Mouse (Mus musculus): ENCODE data around the gene Crx. TPM values are rescaled to one million over a fixed set of nuclear protein-coding genes. Genes with fewer than 3 reads are reported as not detected.
"Not testable (repeated sequence)": the region's sequence is repeated elsewhere in the genome, so short reads cannot be mapped to it uniquely, and the experiment has no call there.

Gene Crx
- not detected in 2 replicates for total RNA-seq (2017)

DNA sequence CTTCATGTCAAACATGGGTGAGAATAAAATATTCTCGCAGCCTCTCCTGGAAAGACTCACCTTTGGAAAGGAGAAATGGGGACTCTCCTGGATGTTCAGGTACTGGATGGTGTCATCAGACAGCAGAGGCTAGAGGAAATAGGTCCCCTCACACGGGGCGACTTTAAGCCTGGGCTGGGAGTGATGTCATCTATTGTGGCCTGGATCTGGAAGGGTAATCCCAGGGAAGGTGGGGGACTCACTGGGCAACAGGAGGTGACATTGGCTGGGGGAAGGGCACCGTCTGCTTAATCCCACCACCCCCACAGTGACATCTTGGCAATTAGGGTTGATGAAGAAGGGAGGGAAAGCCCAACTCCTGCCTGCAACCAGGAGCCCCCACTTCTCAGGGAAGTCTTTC, at the start of gene Crx:
TSS of gene Crx (minus strand) at position 213 of the 400 bp plus-strand sequence.
- no peak for ATAC-seq (replicated peaks in 1 of 2; ENCODE audit: insufficient read depth in 1 of 2, low FRiP score in 2 of 2, low TSS enrichment in 1 of 2, low read depth in 1 of 2, poor library complexity in 2 of 2, severe bottlenecking in 2 of 2)

DNA sequence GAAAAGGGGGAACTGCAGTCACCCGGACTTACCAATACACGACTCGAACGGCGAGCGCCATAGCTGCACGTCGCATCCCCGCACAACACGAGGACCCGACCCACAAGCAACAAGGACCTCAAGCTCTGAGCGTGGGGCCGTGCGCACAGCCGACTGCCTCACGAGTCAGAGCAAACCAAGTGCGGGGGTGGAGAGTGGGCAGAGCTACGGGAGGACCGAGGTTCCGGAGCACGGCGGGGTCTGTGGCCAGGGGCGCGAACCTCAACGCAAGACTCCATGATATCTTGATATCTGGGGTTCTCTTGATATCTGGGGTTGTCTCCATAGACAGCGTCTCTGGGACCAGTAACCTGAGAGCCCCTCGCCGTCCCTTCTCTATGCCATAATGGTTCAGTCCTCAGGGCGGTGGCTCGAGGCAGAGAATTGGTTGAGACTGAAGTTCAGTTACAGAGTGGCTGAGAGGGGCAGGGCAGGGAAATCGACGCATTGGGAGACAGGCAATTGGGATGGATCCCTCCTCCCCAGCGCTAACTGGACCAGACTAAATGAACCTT, 42.5 kb upstream of the Crx start, which contains the start of gene Selenow:
TSS of gene Selenow (minus strand) at position 183 of the 554 bp plus-strand sequence.
- peak; percentile 96 for ATAC-seq (replicated peaks in 1 of 2; ENCODE audit: insufficient read depth in 1 of 2, low FRiP score in 2 of 2, low TSS enrichment in 1 of 2, low read depth in 1 of 2, poor library complexity in 2 of 2, severe bottlenecking in 2 of 2)

DNA sequence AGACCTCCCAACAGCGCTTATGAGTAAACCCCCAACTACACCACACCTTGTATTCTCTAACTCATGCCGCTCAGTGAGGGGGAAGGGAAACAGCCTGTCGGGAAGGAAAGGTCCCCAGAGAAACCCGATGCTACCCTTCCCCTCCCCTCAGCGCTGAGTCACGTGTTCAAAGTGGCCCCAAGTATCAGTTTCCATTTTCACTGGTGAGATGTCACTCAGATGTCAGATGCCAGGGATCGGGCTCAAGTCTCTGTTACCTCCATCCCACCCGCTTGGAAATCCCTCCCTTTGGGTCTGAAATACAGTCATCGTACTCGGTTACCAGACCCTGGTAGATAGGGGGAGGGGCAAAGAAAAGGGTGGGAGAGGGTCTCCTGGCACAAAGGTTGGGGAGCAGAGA, 42.0 kb upstream of the Crx start:
- peak; percentile 27 to 29; a peak in 2 of 4 replicates for ATAC-seq (replicated peaks in 1 of 2; ENCODE audit: insufficient read depth in 1 of 2, low FRiP score in 2 of 2, low TSS enrichment in 1 of 2, low read depth in 1 of 2, poor library complexity in 2 of 2, severe bottlenecking in 2 of 2)

DNA sequence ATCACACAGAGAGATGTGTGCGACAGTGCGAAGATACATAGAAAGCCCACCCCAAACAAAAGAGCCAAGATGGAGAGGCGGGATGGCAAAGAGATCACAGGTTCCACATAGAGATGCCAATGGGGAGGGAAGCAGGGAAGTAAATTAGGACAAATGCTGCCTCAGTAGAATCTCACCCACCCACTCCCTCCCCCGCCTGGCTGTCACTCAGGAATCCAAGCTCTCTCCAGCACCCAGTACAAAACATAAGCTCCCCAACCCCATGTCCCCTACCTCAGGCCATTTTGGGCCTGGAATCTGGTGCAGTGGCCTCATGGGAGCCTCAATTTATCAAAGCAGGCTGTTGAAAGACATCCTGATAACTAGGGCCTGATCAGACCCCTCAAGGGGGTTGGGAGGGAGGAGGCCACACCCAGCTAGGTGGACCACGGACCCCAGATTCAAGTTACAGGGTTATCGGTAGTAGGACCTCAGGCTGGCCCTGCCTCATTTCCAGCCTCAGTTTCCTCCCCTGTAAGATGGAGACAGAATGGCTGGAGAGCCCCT, 41.0 kb upstream of the Crx start:
- no peak for ATAC-seq (replicated peaks in 1 of 2; ENCODE audit: insufficient read depth in 1 of 2, low FRiP score in 2 of 2, low TSS enrichment in 1 of 2, low read depth in 1 of 2, poor library complexity in 2 of 2, severe bottlenecking in 2 of 2)

DNA sequence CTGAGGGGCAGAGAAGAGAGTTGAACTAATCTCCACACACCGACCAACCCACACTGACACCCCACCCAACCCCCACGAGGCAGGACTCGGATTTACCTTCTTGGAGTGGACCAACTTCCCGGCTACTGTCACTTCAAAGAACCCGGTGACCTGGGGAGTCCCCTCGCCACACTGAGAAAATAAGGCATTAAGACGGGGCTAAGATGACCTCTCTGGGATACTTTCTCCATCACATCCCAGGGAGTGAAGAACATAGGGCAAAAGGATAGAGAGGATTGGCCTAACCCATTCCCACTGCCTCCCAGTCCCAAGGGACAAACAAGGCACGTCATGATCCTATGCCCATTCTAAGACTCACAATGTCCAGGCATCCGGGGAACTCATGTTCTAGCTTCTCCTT, 40.2 kb upstream of the Crx start:
- ATAC-seq (replicated peaks in 1 of 2; ENCODE audit: insufficient read depth in 1 of 2, low FRiP score in 2 of 2, low TSS enrichment in 1 of 2, low read depth in 1 of 2, poor library complexity in 2 of 2, severe bottlenecking in 2 of 2), result no peak

DNA sequence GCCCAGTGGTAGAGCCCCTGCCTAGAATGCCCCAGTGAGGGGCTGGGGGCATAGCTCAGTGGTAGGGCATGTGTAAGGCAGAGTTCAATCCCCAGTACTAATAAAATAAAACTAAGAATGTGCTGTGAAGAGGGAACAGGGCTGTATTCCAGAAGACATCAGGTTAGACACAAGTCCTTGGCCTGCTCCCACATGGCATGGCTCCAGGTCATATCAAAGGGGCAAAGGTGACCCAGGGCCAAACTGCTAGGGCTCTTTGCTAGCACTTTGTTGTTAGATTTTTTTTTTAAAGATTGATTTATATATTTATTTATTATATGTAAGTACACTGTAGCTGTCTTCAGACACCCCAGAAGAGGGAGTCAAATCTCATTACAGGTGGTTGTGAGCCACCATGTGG, 38.6 kb upstream of the Crx start:
- ATAC-seq (replicated peaks in 1 of 2; ENCODE audit: insufficient read depth in 1 of 2, low FRiP score in 2 of 2, low TSS enrichment in 1 of 2, low read depth in 1 of 2, poor library complexity in 2 of 2, severe bottlenecking in 2 of 2), result no peak

DNA sequence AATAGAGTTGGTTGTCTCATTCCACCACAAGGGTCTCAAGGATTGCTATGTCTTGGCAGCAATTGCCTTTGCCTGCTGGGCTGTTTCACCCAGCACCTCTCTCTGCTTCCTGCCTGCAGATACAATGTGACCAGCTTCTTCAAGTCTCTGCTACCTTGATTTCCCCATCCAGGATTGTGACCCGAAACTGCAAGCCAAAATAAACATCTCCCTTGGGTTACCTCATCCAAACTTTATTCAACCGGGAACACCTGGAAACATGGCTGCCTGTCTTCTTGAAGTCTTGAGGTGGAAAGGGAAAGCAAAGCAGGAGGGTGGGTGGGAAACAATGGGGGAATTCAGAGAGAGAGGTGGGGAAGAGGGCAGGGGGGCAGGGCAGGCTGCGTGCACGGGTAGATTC, 37.2 kb upstream of the Crx start:
- ATAC-seq (replicated peaks in 1 of 2; ENCODE audit: insufficient read depth in 1 of 2, low FRiP score in 2 of 2, low TSS enrichment in 1 of 2, low read depth in 1 of 2, poor library complexity in 2 of 2, severe bottlenecking in 2 of 2), result no peak

DNA sequence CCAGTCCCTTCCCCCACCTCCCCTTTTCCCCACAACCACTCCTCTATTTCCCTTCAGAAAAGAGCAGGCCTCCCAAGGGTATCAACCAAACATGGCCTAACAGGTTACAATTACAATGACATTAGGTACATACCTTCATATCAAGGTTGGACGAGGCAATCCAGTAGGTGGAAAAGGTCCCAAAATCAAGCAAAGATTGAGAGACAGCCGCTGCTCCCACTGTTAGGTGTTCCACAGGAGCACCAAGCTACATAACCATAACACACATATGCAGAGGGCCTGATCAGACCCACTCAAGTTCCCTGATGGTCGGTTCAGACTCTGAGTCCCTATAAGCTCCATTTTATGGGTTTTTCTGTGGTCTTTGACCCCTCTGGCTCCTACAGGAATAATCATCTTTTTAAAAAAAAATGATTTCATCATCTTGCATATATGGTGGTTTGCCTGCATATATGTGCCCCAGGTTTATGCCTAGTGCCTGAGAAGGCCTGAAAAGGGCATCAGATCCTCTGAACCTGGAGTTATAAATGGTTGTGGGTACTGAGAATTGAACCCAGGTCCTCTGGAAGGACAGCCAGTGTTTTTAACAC, 36.5 kb upstream of the Crx start:
- no peak for ATAC-seq (replicated peaks in 1 of 2; ENCODE audit: insufficient read depth in 1 of 2, low FRiP score in 2 of 2, low TSS enrichment in 1 of 2, low read depth in 1 of 2, poor library complexity in 2 of 2, severe bottlenecking in 2 of 2)

DNA sequence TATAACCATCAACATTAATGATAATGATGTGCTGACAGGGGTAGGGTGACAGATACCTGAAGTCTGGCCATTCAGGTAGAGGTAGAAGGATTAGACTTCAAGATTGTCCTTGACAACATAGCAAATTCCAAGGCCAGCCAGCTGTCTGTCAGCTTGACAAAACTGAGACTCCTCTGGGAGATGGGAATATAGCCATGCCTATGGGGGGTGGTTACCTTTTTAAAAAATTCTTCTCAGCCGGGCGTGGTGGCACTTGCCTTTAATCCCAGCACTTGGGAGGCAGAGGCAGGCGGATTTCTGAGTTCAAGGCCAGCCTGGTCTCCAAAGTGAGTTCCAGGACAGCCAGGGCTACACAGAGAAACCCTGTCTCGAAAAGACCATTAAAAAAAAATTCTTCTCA, 35.9 kb upstream of the Crx start:
- ATAC-seq (replicated peaks in 1 of 2; ENCODE audit: insufficient read depth in 1 of 2, low FRiP score in 2 of 2, low TSS enrichment in 1 of 2, low read depth in 1 of 2, poor library complexity in 2 of 2, severe bottlenecking in 2 of 2), result not testable (repeated sequence)

DNA sequence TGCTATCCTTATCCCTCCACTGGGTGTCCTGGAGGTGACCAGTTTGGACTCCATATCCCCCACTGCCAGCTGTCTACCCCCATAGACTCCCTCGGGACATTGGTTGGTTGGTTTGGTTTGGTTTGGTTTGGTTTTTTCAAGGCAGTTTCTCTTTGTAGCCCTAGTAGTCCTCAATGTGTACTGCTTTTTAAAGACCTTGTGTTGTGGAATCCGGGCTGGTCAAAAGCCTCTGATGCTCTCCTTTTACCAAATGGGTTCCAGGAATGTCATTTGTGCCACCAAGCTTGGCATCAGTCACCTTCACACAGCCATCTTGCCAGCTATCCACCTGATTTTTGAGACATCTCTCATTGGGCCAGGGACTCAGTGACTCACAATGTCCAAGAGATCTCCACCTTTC, 35.0 kb upstream of the Crx start:
- no peak for ATAC-seq (replicated peaks in 1 of 2; ENCODE audit: insufficient read depth in 1 of 2, low FRiP score in 2 of 2, low TSS enrichment in 1 of 2, low read depth in 1 of 2, poor library complexity in 2 of 2, severe bottlenecking in 2 of 2)

DNA sequence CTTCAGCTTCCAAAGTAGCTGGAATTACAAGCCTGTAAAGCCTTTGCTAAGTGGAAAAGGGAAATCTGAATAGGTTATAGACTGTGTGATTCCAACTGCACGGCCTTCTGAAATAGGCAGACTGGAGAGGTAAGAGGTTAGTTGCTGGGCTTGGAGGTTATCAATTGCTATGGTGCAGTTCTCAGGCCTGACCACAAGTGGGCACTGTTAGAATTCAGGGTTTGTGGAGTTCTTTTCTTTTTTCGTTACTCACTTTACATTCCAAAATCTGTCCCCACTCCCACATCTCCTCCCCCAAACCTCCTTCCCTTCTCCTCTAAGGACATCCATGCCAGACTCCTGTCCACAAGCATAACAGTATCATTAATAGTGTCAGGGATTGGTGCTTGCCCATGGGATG, 34.5 kb upstream of the Crx start:
- peak; percentile 63 to 68; a peak in 3 of 4 replicates for ATAC-seq (replicated peaks in 1 of 2; ENCODE audit: insufficient read depth in 1 of 2, low FRiP score in 2 of 2, low TSS enrichment in 1 of 2, low read depth in 1 of 2, poor library complexity in 2 of 2, severe bottlenecking in 2 of 2)

DNA sequence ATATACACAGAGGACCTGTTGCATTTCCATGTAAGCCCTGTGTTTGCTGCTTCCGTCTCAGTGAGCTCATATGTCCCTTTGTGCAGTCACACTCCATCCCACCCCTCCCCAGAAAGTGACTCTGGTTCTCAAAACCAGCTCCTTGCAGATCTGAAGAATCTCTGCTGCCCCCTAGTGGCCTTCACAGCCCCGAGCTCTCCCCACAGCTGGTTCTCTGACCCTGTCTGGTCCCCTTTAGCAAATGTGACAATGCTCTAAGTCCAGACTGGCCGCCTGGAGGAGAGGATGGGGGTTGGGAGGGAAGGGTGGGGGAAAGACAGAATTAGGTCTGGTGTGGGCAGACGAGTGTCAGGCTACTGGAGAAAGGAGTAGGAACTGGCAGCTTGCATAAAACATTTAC, 32.4 kb upstream of the Crx start:
- peak; percentile 76 to 80 for ATAC-seq (replicated peaks in 1 of 2; ENCODE audit: insufficient read depth in 1 of 2, low FRiP score in 2 of 2, low TSS enrichment in 1 of 2, low read depth in 1 of 2, poor library complexity in 2 of 2, severe bottlenecking in 2 of 2)

DNA sequence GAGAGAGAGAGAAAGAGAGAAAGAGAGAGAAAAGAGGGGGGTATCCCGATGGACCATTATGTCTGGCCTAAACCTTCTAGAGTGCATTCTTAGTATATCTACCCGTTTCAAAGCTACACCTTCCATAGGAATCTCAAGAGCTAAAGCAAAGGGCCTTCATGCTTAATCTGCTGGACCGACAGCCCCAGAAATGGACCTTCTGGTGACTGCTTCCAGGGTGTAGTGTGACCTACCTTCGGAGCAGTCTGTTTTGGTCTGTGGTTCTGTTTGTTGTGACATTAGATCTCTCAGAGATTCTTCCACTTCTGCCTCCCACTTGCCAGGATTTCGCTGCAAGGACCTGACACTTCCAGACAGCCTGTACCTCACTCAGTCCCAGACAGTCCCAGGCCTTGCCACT, 30.8 kb upstream of the Crx start:
- ATAC-seq (replicated peaks in 1 of 2; ENCODE audit: insufficient read depth in 1 of 2, low FRiP score in 2 of 2, low TSS enrichment in 1 of 2, low read depth in 1 of 2, poor library complexity in 2 of 2, severe bottlenecking in 2 of 2), result no peak

DNA sequence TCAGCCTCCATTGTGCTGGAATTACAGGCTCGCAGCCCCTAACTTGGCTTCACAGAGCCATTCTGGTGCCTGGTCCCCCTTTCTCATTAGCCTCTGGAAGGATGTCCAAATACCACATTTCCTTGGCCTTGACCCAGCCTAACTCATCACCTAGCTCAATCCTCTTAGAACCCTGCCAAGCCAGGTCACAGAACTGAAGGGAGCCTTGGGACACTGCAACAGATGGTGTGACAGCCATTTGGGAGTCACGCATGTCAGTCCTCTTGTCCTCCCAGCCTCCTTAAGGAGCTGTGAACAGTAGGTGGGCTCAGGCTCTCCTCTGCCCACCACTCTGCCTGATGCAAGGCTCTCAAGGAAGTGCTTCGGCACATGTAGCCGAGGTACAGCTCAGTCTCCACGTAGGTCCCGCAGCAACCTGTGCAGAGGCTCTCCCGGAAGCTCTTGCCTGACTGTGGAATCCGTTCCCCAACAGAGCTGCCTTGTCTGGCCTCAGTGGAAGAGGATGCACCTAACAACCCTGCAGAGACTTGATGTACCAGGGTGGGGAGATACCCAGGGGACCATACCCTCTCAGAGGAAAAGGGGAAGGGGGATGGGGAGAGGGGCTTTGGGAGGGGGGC, 28.3 kb upstream of the Crx start:
- no peak for ATAC-seq (replicated peaks in 1 of 2; ENCODE audit: insufficient read depth in 1 of 2, low FRiP score in 2 of 2, low TSS enrichment in 1 of 2, low read depth in 1 of 2, poor library complexity in 2 of 2, severe bottlenecking in 2 of 2)

DNA sequence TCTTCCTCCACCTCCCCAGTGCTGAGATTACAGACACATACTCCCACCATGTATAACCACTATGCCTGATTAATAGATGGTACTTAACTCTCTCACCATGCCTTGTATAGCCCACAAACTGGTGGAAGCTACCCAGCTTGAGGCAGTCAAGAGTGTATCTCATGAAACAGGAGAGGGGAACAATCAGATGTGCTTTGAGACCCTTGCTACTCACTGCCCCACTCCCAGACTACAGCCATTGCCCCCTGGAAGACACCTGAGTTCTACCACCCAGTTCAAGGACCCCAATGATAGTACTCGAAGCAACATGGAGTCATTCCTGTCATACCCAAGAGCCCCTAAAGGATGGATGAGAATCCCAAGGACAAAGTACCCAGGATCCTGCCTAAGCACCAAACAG, 26.8 kb upstream of the Crx start:
- no peak for ATAC-seq (replicated peaks in 1 of 2; ENCODE audit: insufficient read depth in 1 of 2, low FRiP score in 2 of 2, low TSS enrichment in 1 of 2, low read depth in 1 of 2, poor library complexity in 2 of 2, severe bottlenecking in 2 of 2)

DNA sequence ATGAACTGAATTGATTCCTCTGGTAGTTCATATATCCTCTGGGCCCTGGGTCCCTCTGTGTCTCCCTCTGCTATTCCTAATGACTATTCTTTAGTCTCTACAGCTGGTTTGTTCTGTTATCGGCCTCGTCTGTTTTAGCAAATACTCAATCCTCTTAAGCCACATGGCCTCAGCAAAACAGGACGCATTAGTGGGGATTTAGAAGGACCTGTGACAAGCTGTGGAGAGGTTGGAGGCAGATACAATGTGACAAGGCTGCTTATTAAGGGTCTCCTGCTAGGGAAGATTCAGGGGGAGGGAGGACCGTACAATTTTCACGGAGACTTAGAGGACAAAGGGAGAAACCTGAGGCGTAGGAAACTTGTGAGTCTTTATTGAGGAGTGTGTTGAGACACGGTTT, 26.1 kb upstream of the Crx start:
- ATAC-seq (replicated peaks in 1 of 2; ENCODE audit: insufficient read depth in 1 of 2, low FRiP score in 2 of 2, low TSS enrichment in 1 of 2, low read depth in 1 of 2, poor library complexity in 2 of 2, severe bottlenecking in 2 of 2), result no peak

DNA sequence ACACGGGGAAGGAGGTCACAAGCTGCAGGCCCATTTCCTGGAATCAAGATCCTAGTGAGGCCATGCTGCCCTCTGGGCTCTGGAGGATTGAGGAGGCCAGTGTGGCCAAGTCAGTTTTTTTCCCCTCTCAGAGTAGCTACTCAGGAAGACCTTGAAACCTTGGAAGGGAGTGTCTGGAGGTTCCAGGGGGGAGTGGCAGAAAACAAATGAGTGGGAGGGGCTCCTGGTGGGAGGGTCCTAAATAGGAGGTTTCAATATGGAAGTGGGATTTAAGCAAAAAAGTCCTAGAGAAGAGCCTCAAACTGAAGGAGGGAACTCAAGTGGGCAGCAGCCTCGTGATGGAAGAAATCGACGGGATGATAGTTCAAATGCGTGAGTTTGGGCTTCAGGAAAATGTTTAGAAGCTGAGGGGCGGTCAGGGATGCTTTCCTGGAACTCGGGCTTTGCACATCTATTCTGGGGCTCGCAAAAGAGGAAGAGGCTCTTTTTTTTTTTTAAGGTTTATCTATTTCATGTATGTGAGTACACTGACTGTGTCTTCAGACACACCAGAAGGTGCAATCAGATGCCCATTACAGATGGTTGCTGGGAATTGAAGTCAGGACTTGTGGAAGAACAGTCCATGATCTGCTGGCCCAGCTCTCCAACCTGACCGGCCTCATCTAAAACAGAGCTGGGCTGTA, 21.7 kb upstream of the Crx start:
- no peak for ATAC-seq (replicated peaks in 1 of 2; ENCODE audit: insufficient read depth in 1 of 2, low FRiP score in 2 of 2, low TSS enrichment in 1 of 2, low read depth in 1 of 2, poor library complexity in 2 of 2, severe bottlenecking in 2 of 2)

DNA sequence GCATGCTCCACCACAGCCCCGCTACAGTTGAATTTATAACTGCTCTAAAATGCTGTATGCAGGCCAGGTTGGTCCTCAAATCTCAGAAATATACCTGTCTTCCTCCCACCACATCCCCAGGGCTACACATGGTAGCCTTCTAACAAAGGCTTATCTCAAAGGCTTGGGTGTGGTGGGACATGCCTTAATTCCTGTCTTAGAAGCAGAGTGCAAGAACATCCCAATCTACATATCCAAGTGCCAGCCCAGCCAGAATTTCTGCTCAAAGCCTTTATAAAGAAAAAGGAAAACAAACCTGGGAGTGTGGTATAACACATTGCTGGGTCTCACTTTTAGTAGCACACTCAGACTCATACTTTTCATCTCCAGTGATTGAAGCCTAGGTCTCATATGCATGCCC, 14.5 kb upstream of the Crx start:
- ATAC-seq (replicated peaks in 1 of 2; ENCODE audit: insufficient read depth in 1 of 2, low FRiP score in 2 of 2, low TSS enrichment in 1 of 2, low read depth in 1 of 2, poor library complexity in 2 of 2, severe bottlenecking in 2 of 2), result no peak
